Mouse (Mus musculus) G1E (cell line): ENCODE results near the gene Pkdrej. TPM values are rescaled to one million over a fixed set of nuclear protein-coding genes. Genes with fewer than 3 reads are reported as not detected.
A peak's percentile ranks its signal among the peaks of the same experiment; 100 is the strongest.

Source experiments
- ATAC-seq: 2 replicates; pipeline ENCODE4 v1.8.0; 2016; ENCODE audit warnings: mild to moderate bottlenecking; ENCODE audit not compliant: insufficient number of reproducible peaks, poor library complexity, low FRiP score, severe bottlenecking; ENCODE audit errors: extremely low read depth
- DNase-seq: peaks from one replicate; pipeline ENCODE4 v3.0.0; 2012; ENCODE audit warnings: low spot score
- H3K27me3 ChIP-seq: 2 replicates; pipeline ENCODE4 v1.6.1; 2012; ENCODE audit warnings: mild to moderate bottlenecking, low read length, inconsistent platforms; ENCODE audit not compliant: insufficient read depth
- H3K36me3 ChIP-seq: replicated peaks from 2 replicates; pipeline ENCODE3; 2012; ENCODE audit warnings: mild to moderate bottlenecking, inconsistent platforms
- H3K4me1 ChIP-seq: 2 replicates; pipeline ENCODE4 v1.6.1; 2012; ENCODE audit warnings: low read depth, low read length, inconsistent platforms, mixed read lengths; ENCODE audit not compliant: insufficient read depth
- H3K4me3 ChIP-seq: 2 replicates; pipeline ENCODE4 v1.5.1; 2012; ENCODE audit warnings: low read depth, mild to moderate bottlenecking, inconsistent platforms, low read length, moderate library complexity, mixed read lengths
- H3K9me3 ChIP-seq: replicated peaks from 2 replicates; pipeline ENCODE4 v1.6.1; 2012; ENCODE audit warnings: inconsistent platforms
- CTCF ChIP-seq: IDR thresholded peaks from 2 replicates; pipeline ENCODE4 v1.5.1; 2012; ENCODE audit warnings: low read depth, low read length, inconsistent platforms, mixed read lengths
- GATA1 ChIP-seq: IDR thresholded peaks from 2 replicates; pipeline ENCODE4 v1.6.1; 2012; ENCODE audit warnings: borderline replicate concordance, low read length, inconsistent platforms, mixed read lengths
- GATA2 ChIP-seq: IDR thresholded peaks from 2 replicates; pipeline ENCODE4 v1.6.1; 2012; ENCODE audit warnings: low read depth, low read length, inconsistent platforms, borderline replicate concordance
- POLR2AphosphoS5 ChIP-seq: IDR thresholded peaks from 2 replicates; pipeline ENCODE4 v1.6.1; 2012; ENCODE audit warnings: low read depth, low read length, inconsistent platforms; ENCODE audit not compliant: insufficient replicate concordance
- TAL1 ChIP-seq: conservative IDR thresholded peaks from 2 replicates; pipeline ENCODE4 v1.6.1; 2012; ENCODE audit warnings: low read depth, low read length, inconsistent platforms, mixed read lengths
- polyA plus RNA-seq: library from polyadenylated mRNA; stranded (reverse); fragments of >175 nt; gene quantifications from 2 replicates; pipeline ENCODE4 v1.2.3, GENCODE M21; 2012
- total RNA-seq, 2 experiments: library from RNA; stranded (forward) in 1 of 2; stranded (reverse) in 1 of 2; fragments of 200-1000 nt in 1 of 2; fragments of >200 nt in 1 of 2; fragmentation: Nextera tagmentation in 1 of 2; gene quantifications; 2 replicates each; pipeline ENCODE4 v1.2.3; 2014 to 2017

Pkdrej gene
- total and polyA plus RNA-seq, 3 experiments: 0.11 TPM; not detected in 2

GRCm38 (mm10) chr15:85810806-85811521, 10.6 kb downstream of the Pkdrej start:
- Histone ChIP-seq H3K4me1 (peaks cover 49% of the 10 kb centered on the region), H3K27me3 (peaks cover 5% of the 10 kb centered on the region; the same call in 1 of the 2 replicates), H3K36me3 (peaks cover 26% of the 10 kb centered on the region), H3K4me3 (peak overlapping the region; percentile 86), H3K9me3 (no peaks in the 10 kb centered on the region)
- TF ChIP-seq CTCF: no peak
- peak; percentile 60 for DNase-seq
- ATAC-seq: peak; percentile 57

GRCm38 (mm10) chr15:85810462-85810805, 11.1 kb downstream of the Pkdrej start:
- TF ChIP-seq GATA1 (no peak), TAL1 (no peak), GATA2 (no peak)

DNA sequence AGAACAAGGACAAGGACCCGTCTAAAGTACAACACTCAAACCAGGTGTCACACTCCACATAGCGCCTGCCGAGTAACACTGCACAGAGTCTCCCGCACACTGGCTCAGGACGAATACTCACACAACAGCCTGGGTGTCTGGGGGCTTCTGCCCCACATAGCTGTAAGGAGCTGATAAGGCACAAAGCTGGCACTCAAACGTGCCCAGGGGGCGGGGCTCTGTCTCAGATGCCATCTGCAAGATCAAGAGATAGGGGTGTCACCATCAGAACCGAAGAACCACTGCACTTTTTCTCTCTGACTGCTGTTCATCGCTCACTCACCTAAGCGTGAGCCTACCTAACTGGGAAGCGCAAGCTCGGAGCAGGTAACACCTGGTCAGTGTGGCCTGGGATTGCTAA, 12.4 kb downstream of the Pkdrej start:
- no peak overlapping the region for H3K4me3 ChIP-seq
- H3K9me3 ChIP-seq: no peaks in the 10 kb centered on the region
- no peak for DNase-seq
- peaks cover 49% of the 10 kb centered on the region for H3K4me1 ChIP-seq
- no peak for TF ChIP-seq GATA2
- TF ChIP-seq POLR2AphosphoS5: no peak
- no peak for TF ChIP-seq TAL1
- no peak for ATAC-seq
- peaks cover 26% of the 10 kb centered on the region for H3K36me3 ChIP-seq
- H3K27me3 ChIP-seq: no peaks in the 10 kb centered on the region

More at GRCm38 (mm10) chr15:85810462-85810805, 11.1 kb downstream of the Pkdrej start:
- Histone ChIP-seq H3K36me3 (peaks cover 26% of the 10 kb centered on the region), H3K9me3 (no peaks in the 10 kb centered on the region), H3K27me3 (peaks cover 5% of the 10 kb centered on the region; the same call in 1 of the 2 replicates), H3K4me3 (peak overlapping the region; percentile 86; the same call in 1 of the 2 replicates), H3K4me1 (peaks cover 49% of the 10 kb centered on the region)
- DNase-seq (no peak), ATAC-seq (no peak)

DNA sequence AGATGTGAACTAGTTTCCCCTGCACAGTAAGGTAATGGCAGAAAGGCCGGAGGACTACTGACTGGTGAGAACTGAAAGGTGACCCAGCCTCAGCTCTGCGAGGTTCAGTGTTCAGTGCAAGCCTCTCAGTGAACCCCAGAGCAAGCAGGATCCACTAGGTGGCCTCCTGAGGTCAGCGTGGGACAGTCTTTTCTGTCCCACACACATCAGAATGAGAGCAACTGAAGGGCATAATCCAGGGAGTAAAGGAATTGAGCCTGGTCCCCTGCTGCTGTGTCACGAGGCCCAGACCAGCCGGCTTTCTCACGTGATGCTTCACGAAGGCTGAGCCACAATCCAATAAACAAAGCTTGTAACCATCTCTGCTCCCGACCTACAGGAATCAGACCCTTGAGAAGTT, 13.1 kb downstream of the Pkdrej start:
- peaks cover 43% of the 10 kb centered on the region for H3K4me1 ChIP-seq
- ATAC-seq (no peak), DNase-seq (no peak)
- peaks cover 26% of the 10 kb centered on the region for H3K36me3 ChIP-seq
- peaks cover 3% of the 10 kb centered on the region for H3K27me3 ChIP-seq
- no peak overlapping the region for H3K4me3 ChIP-seq
- H3K9me3 ChIP-seq: no peaks in the 10 kb centered on the region
- TF ChIP-seq GATA2 (no peak), GATA1 (no peak), CTCF (no peak), TAL1 (no peak), POLR2AphosphoS5 (no peak)

DNA sequence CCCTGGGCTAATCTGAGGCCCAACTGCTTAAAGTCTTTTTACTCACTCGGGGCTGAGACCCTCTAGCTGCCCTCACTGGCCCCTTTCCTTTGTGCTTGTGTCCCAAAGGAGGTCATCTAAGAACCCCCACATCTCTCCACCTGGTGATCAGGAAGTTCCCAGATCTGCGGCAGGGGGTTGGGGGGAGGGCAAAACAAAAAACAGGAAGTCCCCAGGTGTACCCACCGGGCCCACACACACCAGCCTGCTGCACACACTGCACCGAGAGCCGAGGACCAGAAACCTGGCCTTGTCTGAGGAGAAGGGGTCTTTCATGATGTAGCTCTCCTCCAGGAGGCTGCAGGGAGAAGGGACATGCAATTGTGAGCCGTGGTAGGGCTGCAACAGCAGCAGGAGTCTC, 13.5 kb downstream of the Pkdrej start:
- Histone ChIP-seq H3K4me3 (no peak overlapping the region), H3K27me3 (peaks cover 7% of the 10 kb centered on the region), H3K36me3 (peaks cover 26% of the 10 kb centered on the region), H3K9me3 (no peaks in the 10 kb centered on the region), H3K4me1 (peaks cover 39% of the 10 kb centered on the region)
- ATAC-seq (no peak), DNase-seq (no peak)
- no peak for TF ChIP-seq GATA1
- no peak for TF ChIP-seq CTCF
- TF ChIP-seq GATA2: no peak
- no peak for TF ChIP-seq POLR2AphosphoS5
- no peak for TF ChIP-seq TAL1

- H3K4me3 ChIP-seq: no peak overlapping the region
- peaks cover 36% of the 10 kb centered on the region for H3K4me1 ChIP-seq
- DNase-seq (no peak), ATAC-seq (no peak)
- no peak for TF ChIP-seq GATA2
- no peak for TF ChIP-seq CTCF
- no peak for TF ChIP-seq TAL1
- no peak for TF ChIP-seq POLR2AphosphoS5
- TF ChIP-seq GATA1: no peak
- peaks cover 13% of the 10 kb centered on the region for H3K27me3 ChIP-seq
- peaks cover 26% of the 10 kb centered on the region for H3K36me3 ChIP-seq
- H3K9me3 ChIP-seq: no peaks in the 10 kb centered on the region
These were observed 14.1 kb downstream of the Pkdrej start for GRCm38 (mm10) chr15:85807404-85807803.

- Histone ChIP-seq H3K4me1 (peaks cover 30% of the 10 kb centered on the region), H3K36me3 (peaks cover 26% of the 10 kb centered on the region), H3K9me3 (no peaks in the 10 kb centered on the region), H3K4me3 (no peak overlapping the region), H3K27me3 (peaks cover 13% of the 10 kb centered on the region)
- no peak for TF ChIP-seq GATA1
- TF ChIP-seq POLR2AphosphoS5: no peak
- no peak for TF ChIP-seq CTCF
- TF ChIP-seq TAL1: no peak
- TF ChIP-seq GATA2: no peak
- DNase-seq (no peak), ATAC-seq (no peak)
These were observed 14.6 kb downstream of the Pkdrej start for GRCm38 (mm10) chr15:85806886-85807285.
